Comparison of ENCODE assay signal across 21 mouse cellular contexts in genomic region chr3:153344979-153345378, GRCm38 (mm10).
DNase-seq lines count a peak whose midpoint lies in the region; ATAC-seq lines count a peak whose summit lies in the region.
"Had no signal": no experiment of that assay in that cellular context is flagged by ENCODE, and none has a peak within 500 bp of the region (broad histone marks: within the 10 kb centered on the region; RNA-seq: fewer than 3 reads in every experiment).

No protein-coding gene starts in this region.

- H3K9ac ChIP-seq in forebrain, embryonic 13.5 days, result no peak overlapping the region
- no peak overlapping the region for H3K9ac ChIP-seq in forebrain, embryonic 11.5 days (ENCODE audit: low read length)
- no peak overlapping the region for H3K9ac ChIP-seq in midbrain, embryonic 15.5 days
- H3K9ac ChIP-seq in midbrain, embryonic 16.5 days (ENCODE audit: low read depth, low read length), result no peak overlapping the region
- H3K9ac ChIP-seq in hindbrain, embryonic 11.5 days (ENCODE audit: low read depth, low read length), result no peak overlapping the region
- H3K9ac ChIP-seq: heart, embryonic 13.5 days; hindbrain, embryonic 13.5 days; intestine, embryonic 15.5 days had no signal

- peaks cover 10% of the 10 kb centered on the region; the same call in 1 of the 2 replicates for H3K4me1 ChIP-seq in forebrain, embryonic 13.5 days
- H3K4me1 ChIP-seq in forebrain, embryonic 11.5 days (replicated peaks; ENCODE audit: control insufficient read depth, insufficient read depth, low read length), result no peaks in the 10 kb centered on the region; the same call in 1 of the 2 replicates
- H3K4me1 ChIP-seq in midbrain, embryonic 15.5 days, result peaks cover 8% of the 10 kb centered on the region
- H3K4me1 ChIP-seq in midbrain, embryonic 16.5 days (ENCODE audit: control insufficient read depth, insufficient read depth, low read length), result peaks cover 6% of the 10 kb centered on the region; the same call in 1 of the 2 replicates
- no peaks in the 10 kb centered on the region for H3K4me1 ChIP-seq in hindbrain, embryonic 11.5 days (replicated peaks; ENCODE audit: control insufficient read depth, insufficient read depth, low read length)
- H3K4me1 ChIP-seq: intestine, embryonic 15.5 days had no signal

- no peak overlapping the region for H3K4me3 ChIP-seq in forebrain, embryonic 13.5 days
- no peak overlapping the region for H3K4me3 ChIP-seq in forebrain, embryonic 11.5 days (ENCODE audit: low read depth, low read length)
- H3K4me3 ChIP-seq in midbrain, embryonic 15.5 days, result no peak overlapping the region
- H3K4me3 ChIP-seq in midbrain, embryonic 16.5 days (ENCODE audit: low read depth, low read length), result no peak overlapping the region
- no peak overlapping the region for H3K4me3 ChIP-seq in hindbrain, embryonic 11.5 days (ENCODE audit: low read depth, low read length)
- H3K4me3 ChIP-seq: heart, adult 2 months; heart, embryonic 10.5 days; heart, embryonic 13.5 days; hindbrain, embryonic 13.5 days; intestine, embryonic 15.5 days had no signal

- no peak overlapping the region for H3K4me2 ChIP-seq in forebrain, embryonic 13.5 days
- no peak overlapping the region for H3K4me2 ChIP-seq in forebrain, embryonic 11.5 days (ENCODE audit: low read depth, low read length, severe bottlenecking)
- H3K4me2 ChIP-seq in midbrain, embryonic 15.5 days, result no peak overlapping the region
- H3K4me2 ChIP-seq in midbrain, embryonic 16.5 days (ENCODE audit: low read length), result no peak overlapping the region
- H3K4me2 ChIP-seq in hindbrain, embryonic 11.5 days (replicated peaks; ENCODE audit: low read depth, low read length), result no peak overlapping the region
- H3K4me2 ChIP-seq: heart, embryonic 13.5 days; hindbrain, embryonic 13.5 days; intestine, embryonic 15.5 days had no signal

- H3K27me3 ChIP-seq in forebrain, embryonic 13.5 days, result no peaks in the 10 kb centered on the region
- no peaks in the 10 kb centered on the region for H3K27me3 ChIP-seq in forebrain, embryonic 11.5 days (ENCODE audit: control insufficient read depth, insufficient read depth, low read length)
- no peaks in the 10 kb centered on the region for H3K27me3 ChIP-seq in midbrain, embryonic 15.5 days (replicated peaks)
- H3K27me3 ChIP-seq in midbrain, embryonic 16.5 days (ENCODE audit: control insufficient read depth, insufficient read depth, low read depth, low read length), result no peaks in the 10 kb centered on the region; the same call in 1 of the 2 replicates
- no peaks in the 10 kb centered on the region for H3K27me3 ChIP-seq in hindbrain, embryonic 11.5 days (ENCODE audit: control insufficient read depth, insufficient read depth, low read length)
- H3K27me3 ChIP-seq: heart, embryonic 13.5 days; hindbrain, embryonic 13.5 days; intestine, embryonic 15.5 days had no signal

- H3K9me3 ChIP-seq in forebrain, embryonic 13.5 days (replicated peaks), result no peaks in the 10 kb centered on the region
- H3K9me3 ChIP-seq in forebrain, embryonic 11.5 days (ENCODE audit: control insufficient read depth, low read length), result no peaks in the 10 kb centered on the region
- H3K9me3 ChIP-seq in midbrain, embryonic 15.5 days, result no peaks in the 10 kb centered on the region
- no peaks in the 10 kb centered on the region for H3K9me3 ChIP-seq in midbrain, embryonic 16.5 days (replicated peaks; ENCODE audit: control insufficient read depth, low read length, poor library complexity, severe bottlenecking)
- H3K9me3 ChIP-seq in hindbrain, embryonic 11.5 days (ENCODE audit: control insufficient read depth, low read length), result no peaks in the 10 kb centered on the region
- H3K9me3 ChIP-seq: heart, embryonic 10.5 days; heart, embryonic 13.5 days; hindbrain, embryonic 13.5 days; intestine, embryonic 15.5 days had no signal

- WGBS in forebrain, embryonic 13.5 days, result 60% methylated on average over 5 of the region's 5 CpGs
- WGBS in forebrain, embryonic 11.5 days, result 83% methylated on average over 5 of the region's 5 CpGs
- WGBS in midbrain, embryonic 15.5 days, result 42% methylated on average over 5 of the region's 5 CpGs
- WGBS in midbrain, embryonic 16.5 days, result 41% methylated on average over 5 of the region's 5 CpGs
- 82% methylated on average over 5 of the region's 5 CpGs for WGBS in hindbrain, embryonic 11.5 days

- no peaks in the 10 kb centered on the region for H3K36me3 ChIP-seq in forebrain, embryonic 13.5 days (ENCODE audit: poor library complexity, severe bottlenecking)
- no peaks in the 10 kb centered on the region for H3K36me3 ChIP-seq in forebrain, embryonic 11.5 days (ENCODE audit: control insufficient read depth, insufficient read depth, low read length)
- no peaks in the 10 kb centered on the region for H3K36me3 ChIP-seq in midbrain, embryonic 15.5 days (replicated peaks)
- no peaks in the 10 kb centered on the region for H3K36me3 ChIP-seq in midbrain, embryonic 16.5 days (ENCODE audit: control insufficient read depth, insufficient read depth, low read length)
- H3K36me3 ChIP-seq in hindbrain, embryonic 11.5 days (ENCODE audit: control insufficient read depth, insufficient read depth, low read length), result no peaks in the 10 kb centered on the region
- H3K36me3 ChIP-seq: heart, embryonic 10.5 days; heart, embryonic 13.5 days; hindbrain, embryonic 13.5 days; intestine, embryonic 15.5 days had no signal

- 0 out of 2 replicates have a peak, but pooled peaks have one; percentile 29 for ATAC-seq in forebrain, embryonic 13.5 days
- no peak for ATAC-seq in forebrain, embryonic 11.5 days (replicated peaks; ENCODE audit: low FRiP score)
- no peak; the same call in 1 of the 2 replicates for ATAC-seq in midbrain, embryonic 15.5 days (replicated peaks)
- no peak for ATAC-seq in midbrain, embryonic 16.5 days
- ATAC-seq in hindbrain, embryonic 11.5 days (ENCODE audit: low FRiP score), result no peak
- ATAC-seq: activated CD4-positive, CD25-positive, alpha-beta regulatory T cell, adult 4 months; hindbrain, embryonic 16.5 days; intestine, embryonic 15.5 days had no signal

- intact Hi-C loops in heart, postnatal 25 days (cut with DNase I), result no loop called here

- H3K27ac ChIP-seq in forebrain, embryonic 13.5 days, result no peak overlapping the region
- no peak overlapping the region for H3K27ac ChIP-seq in forebrain, embryonic 11.5 days (ENCODE audit: low read depth, low read length)
- 0 out of 2 replicates have a peak overlapping the region, but pooled peaks have one; percentile 18 for H3K27ac ChIP-seq in midbrain, embryonic 15.5 days
- H3K27ac ChIP-seq in midbrain, embryonic 16.5 days (ENCODE audit: low read length), result no peak overlapping the region
- no peak overlapping the region for H3K27ac ChIP-seq in hindbrain, embryonic 11.5 days (ENCODE audit: low read depth, low read length)
- H3K27ac ChIP-seq: heart, adult 2 months; heart, embryonic 10.5 days; heart, embryonic 13.5 days; hindbrain, embryonic 13.5 days; intestine, embryonic 15.5 days had no signal

- DNase-seq in forebrain, embryonic 11.5 days (ENCODE audit: low spot score), result no peak
- DNase-seq in heart, adult 11 months, result peak; percentile 45
- DNase-seq in heart, postnatal 25 days (ENCODE audit: low spot score), result no peak
- DNase-seq in hindbrain, embryonic 11.5 days (ENCODE audit: low spot score), result no peak
- DNase-seq: adrenal gland, adult 8-10 months; adrenal gland, postnatal 25 days; cerebellum, adult 18-20 months; cerebellum, adult 9-10 months; cerebellum, postnatal 14 days; gastrocnemius, postnatal 25 days; heart, adult 2 months; heart, postnatal 14 days had no signal
